Mouse (Mus musculus) ES-E14 (cell line): ENCODE measurements around the gene Nkapd1. TPM values are rescaled to one million over a fixed set of nuclear protein-coding genes. Genes with fewer than 3 reads are reported as not detected.

Experiments used
- DNase-seq: peaks from one replicate; pipeline ENCODE4 v3.0.0-alpha.2; 2013; ENCODE audit warnings: low read depth, low spot score
- H3K27ac ChIP-seq: 2 replicates; pipeline ENCODE4 v1.5.1; 2012; ENCODE audit warnings: low read depth, mild to moderate bottlenecking, low read length, moderate library complexity, mixed read lengths; ENCODE audit not compliant: poor library complexity, insufficient read depth, severe bottlenecking
- H3K36me3 ChIP-seq: 2 replicates; pipeline ENCODE4 v1.6.1; 2012; ENCODE audit warnings: mild to moderate bottlenecking, low read length, moderate library complexity, mixed read lengths; ENCODE audit not compliant: control insufficient read depth, poor library complexity, insufficient read depth, severe bottlenecking
- H3K4me1 ChIP-seq, 2 experiments: fragments of 150-350 bp in 1 of 2; sonication (generic) in 1 of 2; 2 replicates each; pipeline ENCODE4 v1.6.1; 2012; ENCODE audit warnings: low read length in 2 of 2, mild to moderate bottlenecking in 1 of 2, mixed read lengths in 1 of 2; ENCODE audit not compliant: control insufficient read depth in 2 of 2, insufficient read depth in 2 of 2, poor library complexity in 1 of 2
- H3K4me3 ChIP-seq, 2 experiments: fragments of 150-350 bp in 1 of 2; sonication (generic) in 1 of 2; 2 replicates each; pipeline ENCODE4 v1.5.1; 2012; ENCODE audit warnings: low read length in 2 of 2, low read depth in 1 of 2, mild to moderate bottlenecking in 1 of 2, mixed read lengths in 1 of 2; ENCODE audit not compliant: insufficient read depth in 1 of 2, poor library complexity in 1 of 2, severe bottlenecking in 1 of 2
- H3K9ac ChIP-seq: 2 replicates; pipeline ENCODE4 v1.6.1; 2012; ENCODE audit warnings: low read depth, mild to moderate bottlenecking, low read length, mixed read lengths; ENCODE audit not compliant: poor library complexity, insufficient read depth, severe bottlenecking
- H3K9me3 ChIP-seq: fragments of 150-350 bp; sonication (generic); 2 replicates; pipeline ENCODE4 v1.6.1; 2012; ENCODE audit warnings: low read depth, mild to moderate bottlenecking, low read length; ENCODE audit not compliant: control insufficient read depth, insufficient read depth
- CHD2 ChIP-seq: IDR thresholded peaks from 2 replicates; pipeline ENCODE4 v1.6.1; 2014; ENCODE audit warnings: mild to moderate bottlenecking, low read depth, low read length, inconsistent platforms
- HCFC1 ChIP-seq: IDR thresholded peaks from 2 replicates; pipeline ENCODE4 v1.6.1; 2012; ENCODE audit warnings: low read length, inconsistent platforms, borderline replicate concordance; ENCODE audit not compliant: insufficient read depth
- MAFK ChIP-seq: IDR thresholded peaks from 2 replicates; pipeline ENCODE4 v1.6.1; 2014; ENCODE audit warnings: mild to moderate bottlenecking, low read depth, low read length, inconsistent platforms; ENCODE audit not compliant: insufficient read depth
- ZC3H11A ChIP-seq: IDR thresholded peaks from 2 replicates; pipeline ENCODE4 v1.6.1; 2012; ENCODE audit warnings: low read depth, mild to moderate bottlenecking, inconsistent platforms, low read length, borderline replicate concordance
- ZNF384 ChIP-seq: IDR thresholded peaks from 2 replicates; pipeline ENCODE4 v1.6.1; 2012; ENCODE audit warnings: low read depth, low read length, inconsistent platforms
- in situ Hi-C, 2 experiments: fragments of 600-800 bp; cut with MboI; formaldehyde crosslinking; loops; one replicate each; pipeline ENCODE4 v1.15.1; 2025; ENCODE audit warnings: low sequenced_read_pairs in 2 of 2, inconsistent platforms in 1 of 2; ENCODE audit not compliant: unreplicated experiment in 2 of 2
- total RNA-seq: library from RNA; depleted of rRNA; stranded (reverse); fragments of 300-350 nt; gene quantifications from 2 replicates; pipeline ENCODE4 v1.2.3, GENCODE M21; 2012

Gene Nkapd1
- total RNA-seq, 1 experiment, result 16.1 TPM

GRCm38 (mm10) chr9:50585145-50585818 is 32.0 kb downstream of the Nkapd1 start:
- Histone ChIP-seq H3K4me3 (no peak overlapping the region), H3K36me3 (no peaks in the 10 kb centered on the region)
- in situ Hi-C loops, result no loop called here

GRCm38 (mm10) chr9:50580370-50580769 is 36.9 kb downstream of the Nkapd1 start:
- Histone ChIP-seq H3K9me3 (no peaks in the 10 kb centered on the region), H3K4me3 (no peak overlapping the region), H3K27ac (no peak overlapping the region), H3K4me1 (no peaks in the 10 kb centered on the region), H3K9ac (no peak overlapping the region), H3K36me3 (no peaks in the 10 kb centered on the region)
- no peak for TF ChIP-seq HCFC1
- no peak for TF ChIP-seq ZNF384
- TF ChIP-seq MAFK, result no peak
- no peak for TF ChIP-seq CHD2
- no peak for TF ChIP-seq ZC3H11A
- DNase-seq, result no peak
- in situ Hi-C loops, result no loop called here

More at GRCm38 (mm10) chr9:50585145-50585818, 32.0 kb downstream of the Nkapd1 start:
- TF ChIP-seq CHD2, result no peak
- TF ChIP-seq MAFK, result no peak
- no peak for TF ChIP-seq ZNF384
- TF ChIP-seq ZC3H11A, result no peak
- Histone ChIP-seq H3K27ac (no peak overlapping the region), H3K9ac (no peak overlapping the region), H3K4me1 (no peaks in the 10 kb centered on the region), H3K9me3 (no peaks in the 10 kb centered on the region)
- no peak for DNase-seq

GRCm38 (mm10) chr9:50569599-50570525 is 47.4 kb downstream of the Nkapd1 start:
- H3K36me3 ChIP-seq, result no peaks in the 10 kb centered on the region
- no peak for TF ChIP-seq CHD2
- no peak for TF ChIP-seq HCFC1
- TF ChIP-seq ZC3H11A, result no peak
- no peak for TF ChIP-seq ZNF384
- no peak for TF ChIP-seq MAFK
- H3K9me3 ChIP-seq, result no peaks in the 10 kb centered on the region
- no peak overlapping the region for H3K27ac ChIP-seq
- H3K4me1 ChIP-seq, result no peaks in the 10 kb centered on the region
- in situ Hi-C loops, result no loop called here
- DNase-seq, result no peak
- no peak overlapping the region for H3K9ac ChIP-seq
- H3K4me3 ChIP-seq, result no peak overlapping the region

GRCm38 (mm10) chr9:50567881-50568280 is 49.4 kb downstream of the Nkapd1 start:
- Histone ChIP-seq H3K4me3 (no peak overlapping the region), H3K9me3 (no peaks in the 10 kb centered on the region), H3K4me1 (no peaks in the 10 kb centered on the region), H3K9ac (no peak overlapping the region), H3K36me3 (no peaks in the 10 kb centered on the region), H3K27ac (no peak overlapping the region)
- no peak for TF ChIP-seq ZNF384
- TF ChIP-seq CHD2, result no peak
- no peak for TF ChIP-seq ZC3H11A
- TF ChIP-seq MAFK, result no peak
- no peak for TF ChIP-seq HCFC1
- no peak for DNase-seq
- in situ Hi-C loops, result no loop called here
